Mouse (Mus musculus): ENCODE measurements around the gene Dad1.
A peak's percentile ranks its signal among the peaks of the same experiment; 100 is the strongest.
"Not testable (repeated sequence)": the region's sequence is repeated elsewhere in the genome, so short reads cannot be mapped to it uniquely, and the experiment has no call there.

Gene Dad1

GRCm38 (mm10) chr14:54244183-54244582 lies 9.7 kb downstream of the Dad1 start:
- DNase-seq = no peak

GRCm38 (mm10) chr14:54240542-54240941 lies 13.4 kb downstream of the Dad1 start:
- no peak for DNase-seq

DNA sequence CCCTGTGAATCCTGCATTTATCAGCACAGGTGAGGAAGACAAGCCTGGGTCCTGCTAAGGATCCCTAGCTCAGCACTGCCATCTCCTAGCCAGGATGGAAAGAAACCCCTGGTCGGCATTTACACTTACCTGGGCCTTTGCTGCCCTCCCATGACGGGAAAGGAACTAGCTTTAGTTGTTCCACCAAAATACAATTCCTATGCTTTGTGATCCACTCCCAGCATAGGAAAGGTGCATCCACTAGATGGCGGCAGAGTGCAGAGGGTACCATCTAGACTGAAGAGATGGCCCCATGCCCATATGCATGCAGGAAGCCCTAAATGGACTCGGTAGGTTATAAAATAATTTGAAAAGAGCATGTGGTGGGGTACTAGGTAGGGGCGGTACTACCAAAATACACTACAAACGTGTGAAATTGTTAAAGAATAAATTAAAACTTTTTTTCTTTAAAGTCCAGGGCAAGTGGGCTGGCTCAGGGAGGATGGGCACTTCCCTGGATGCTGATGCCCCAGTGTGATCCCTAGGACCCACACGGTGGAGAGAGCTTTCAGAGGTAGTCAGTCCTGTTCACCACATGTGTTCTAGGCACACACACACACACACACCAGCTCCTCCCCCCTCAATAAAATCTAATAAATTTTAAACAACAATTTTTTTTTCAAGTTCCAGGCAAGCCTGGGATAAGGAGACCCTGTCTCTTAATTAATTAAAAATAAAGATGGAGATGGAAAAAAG lies 14.7 kb downstream of the Dad1 start:
- DNase-seq = peak; percentile 97

DNA sequence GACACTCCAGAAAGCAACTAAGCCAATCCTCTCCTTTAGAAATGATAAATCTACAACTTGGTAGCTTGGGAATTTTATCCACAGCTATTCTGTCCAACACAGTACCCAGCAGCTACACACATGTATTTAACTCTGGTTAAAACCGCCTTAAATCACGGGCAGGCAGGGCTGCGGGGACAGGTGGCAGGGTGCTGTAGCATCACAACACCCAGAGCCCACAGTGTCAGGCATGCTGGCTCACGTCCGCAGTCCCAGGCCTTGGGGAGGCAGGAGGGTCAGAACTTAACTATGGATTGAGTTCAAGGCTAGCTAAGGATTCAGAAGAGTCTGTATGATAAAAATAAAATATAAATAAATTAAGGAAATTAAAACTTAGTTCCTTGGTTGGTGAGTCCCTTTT lies 17.0 kb downstream of the Dad1 start:
- peak; percentile 64 for DNase-seq

- DNase-seq = no peak
These were observed 17.9 kb downstream of the Dad1 start for GRCm38 (mm10) chr14:54235825-54236540.

DNA sequence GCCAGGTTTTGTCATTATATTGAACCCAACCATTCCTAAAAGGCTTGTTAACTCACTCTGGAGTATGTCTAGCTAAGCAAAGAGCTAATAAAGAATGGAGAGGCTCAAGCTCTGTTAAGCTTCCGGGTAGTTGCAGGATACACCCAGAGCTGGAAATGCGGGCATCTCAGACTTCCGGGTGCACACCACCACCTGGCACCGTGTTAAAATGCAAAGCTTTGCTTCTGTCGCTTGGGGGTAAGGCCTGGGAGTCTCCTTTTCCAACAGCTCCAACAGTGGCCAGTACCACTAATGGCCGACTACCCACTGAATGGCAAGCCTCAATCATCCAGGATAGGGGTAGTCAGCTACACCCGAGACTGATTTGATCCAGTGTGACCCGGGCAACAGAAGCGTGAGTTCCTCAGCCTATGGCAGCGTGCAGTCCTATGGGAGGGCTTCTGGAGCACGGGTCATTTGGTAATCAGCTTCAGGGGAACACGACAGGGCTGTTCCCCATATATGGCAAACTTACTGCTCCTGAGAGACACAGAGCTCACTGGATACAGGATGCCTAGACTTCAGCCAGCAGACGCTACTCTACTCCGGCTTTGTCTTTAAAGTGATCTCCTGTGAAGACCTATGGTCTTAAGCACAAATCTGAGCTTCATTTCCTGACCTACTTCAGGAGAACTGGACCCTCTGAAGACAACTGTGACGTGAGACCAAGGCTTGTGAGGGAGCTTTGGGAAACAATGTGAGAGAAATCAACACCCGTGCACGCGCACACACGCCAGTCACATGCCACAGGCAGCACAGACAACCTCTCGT lies 19.5 kb downstream of the Dad1 start:
- DNase-seq = peak; percentile 29

DNA sequence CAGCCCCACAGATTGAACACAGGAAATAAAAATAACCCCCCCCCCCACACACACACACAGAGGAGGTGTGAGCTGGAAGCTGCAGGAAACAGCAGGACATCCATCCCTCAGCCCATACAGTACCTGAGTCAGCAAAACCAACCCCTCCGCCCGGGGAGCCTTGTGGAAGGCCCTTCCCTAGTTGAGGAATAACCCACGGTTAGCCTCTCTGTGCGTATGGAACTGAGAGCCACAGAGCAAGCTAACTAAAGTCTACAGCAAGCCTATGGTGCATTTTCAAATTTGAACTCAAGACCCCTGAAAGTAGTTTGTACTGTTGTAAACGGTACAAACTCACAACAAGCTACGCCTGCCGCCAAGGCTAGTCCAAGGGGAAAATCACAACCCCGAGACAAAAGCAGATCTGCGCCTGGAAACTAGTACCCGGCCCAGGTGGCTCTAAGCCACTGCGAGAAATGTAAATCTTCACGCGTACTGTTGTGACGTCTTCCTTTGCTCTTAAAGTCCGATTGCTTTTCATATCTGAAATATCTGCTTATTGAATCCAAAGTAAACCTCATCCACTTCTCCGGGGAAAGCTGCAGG lies 20.3 kb downstream of the Dad1 start:
- no peak for DNase-seq

- peak; percentile 88 for DNase-seq
These were observed 20.9 kb downstream of the Dad1 start for GRCm38 (mm10) chr14:54232811-54233558.

- DNase-seq = peak; percentile 15
These were observed 21.8 kb downstream of the Dad1 start for GRCm38 (mm10) chr14:54232143-54232542.

DNA sequence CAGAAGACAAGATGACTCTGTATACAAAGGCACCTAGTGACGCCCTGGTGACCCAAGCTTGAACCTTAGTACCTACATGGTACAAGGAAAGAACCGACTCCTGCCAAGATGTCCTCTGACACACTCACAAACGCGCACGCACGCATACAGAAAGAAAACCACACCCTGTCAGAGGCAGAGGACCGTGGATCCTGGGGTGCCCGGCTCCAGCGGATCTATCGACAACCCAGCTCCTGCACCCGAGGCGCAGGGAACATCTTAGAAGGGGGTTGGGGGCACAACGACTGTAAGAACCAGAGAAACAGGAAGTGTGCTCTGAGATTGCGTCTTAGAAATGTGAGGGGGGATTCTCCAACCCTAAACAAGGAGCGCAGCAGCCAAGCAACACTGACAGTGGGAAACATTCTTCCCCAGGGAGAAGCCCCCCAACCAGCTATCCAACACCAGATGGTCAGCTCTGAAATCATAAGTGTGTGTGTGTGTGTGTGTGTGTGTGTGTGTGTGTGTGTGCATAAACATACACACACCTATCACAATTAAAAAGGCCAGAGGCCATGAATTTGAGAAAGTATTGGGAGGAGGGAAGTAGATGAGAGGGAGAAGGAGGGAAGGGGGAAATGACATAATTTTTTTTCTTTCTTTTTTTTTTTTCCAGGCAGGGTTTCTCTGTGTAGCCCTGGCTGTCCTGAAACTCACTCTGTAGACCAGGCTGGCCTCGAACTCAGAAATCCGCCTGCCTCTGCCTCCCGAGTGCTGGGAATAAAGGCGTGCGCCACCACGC lies 22.5 kb downstream of the Dad1 start:
- DNase-seq = peak; percentile 72

GRCm38 (mm10) chr14:54230638-54231150 lies 23.2 kb downstream of the Dad1 start:
- peak; percentile 27 for DNase-seq

DNA sequence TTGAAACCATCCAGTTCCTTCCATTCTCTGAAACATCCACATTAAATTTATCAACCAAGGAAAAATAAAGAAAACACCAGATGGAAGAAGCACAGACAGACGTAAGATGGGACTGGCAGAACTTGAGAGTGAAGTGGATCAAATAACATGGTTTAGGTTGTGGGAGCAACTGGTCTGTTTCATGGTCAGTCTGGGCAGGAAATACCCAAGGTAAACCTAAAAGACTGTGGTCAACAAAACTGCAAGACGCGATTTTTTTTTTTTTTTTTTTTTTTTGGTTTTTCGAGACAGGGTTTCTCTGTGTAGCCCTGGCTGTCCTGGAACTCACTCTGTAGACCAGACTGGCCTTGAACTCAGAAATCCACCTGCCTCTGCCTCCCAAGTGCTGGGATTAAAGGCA lies 24.1 kb downstream of the Dad1 start:
- DNase-seq = not testable (repeated sequence)

- DNase-seq = peak; percentile 79
These were observed 24.8 kb downstream of the Dad1 start for GRCm38 (mm10) chr14:54228933-54229713.

DNA sequence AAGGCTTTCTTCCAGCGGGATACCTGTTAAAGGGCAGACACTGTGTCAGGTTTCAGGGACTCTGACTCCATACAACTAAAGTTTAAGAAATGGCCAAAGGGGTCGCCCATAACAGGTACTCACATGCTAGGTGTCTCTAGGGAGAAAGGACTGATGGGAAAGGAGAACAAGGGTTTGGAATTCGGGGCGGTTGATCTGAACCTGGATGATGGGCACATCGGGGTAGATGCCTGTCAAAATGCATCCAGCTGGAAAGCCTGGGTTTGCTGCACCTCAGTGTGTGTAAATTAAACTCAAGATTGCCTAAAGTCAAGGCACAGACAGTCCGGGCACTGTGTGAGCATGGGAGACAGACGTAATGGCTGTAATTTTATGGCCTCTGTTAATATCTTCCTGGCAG lies 25.4 kb downstream of the Dad1 start:
- peak; percentile 61 for DNase-seq

DNA sequence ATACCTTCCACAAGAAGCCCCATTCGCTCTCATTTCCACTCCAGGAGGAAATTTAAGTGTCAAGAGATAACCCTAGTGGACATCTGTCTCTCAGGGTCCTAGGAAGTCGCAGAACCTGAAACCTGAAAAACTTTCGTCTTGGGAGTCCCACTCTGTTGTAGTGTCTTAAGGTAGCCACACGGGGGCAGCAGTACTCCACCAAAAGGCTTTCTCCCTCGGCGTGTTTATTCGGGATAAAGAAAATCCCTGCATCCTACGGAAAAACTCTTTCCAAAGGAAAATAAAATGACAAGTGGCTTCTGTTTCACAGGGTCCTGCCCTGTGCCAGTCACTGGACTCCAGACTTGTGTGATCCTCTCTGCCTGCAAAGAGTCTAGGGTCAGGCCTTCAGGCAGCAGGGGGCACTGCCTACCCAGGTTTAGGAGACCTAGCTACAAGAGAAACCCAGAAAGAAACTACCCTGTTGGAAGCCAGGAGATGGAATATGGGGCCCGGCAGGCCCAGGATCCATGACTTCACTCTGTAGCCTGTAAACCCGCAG lies 25.9 kb downstream of the Dad1 start:
- DNase-seq = peak; percentile 91

DNA sequence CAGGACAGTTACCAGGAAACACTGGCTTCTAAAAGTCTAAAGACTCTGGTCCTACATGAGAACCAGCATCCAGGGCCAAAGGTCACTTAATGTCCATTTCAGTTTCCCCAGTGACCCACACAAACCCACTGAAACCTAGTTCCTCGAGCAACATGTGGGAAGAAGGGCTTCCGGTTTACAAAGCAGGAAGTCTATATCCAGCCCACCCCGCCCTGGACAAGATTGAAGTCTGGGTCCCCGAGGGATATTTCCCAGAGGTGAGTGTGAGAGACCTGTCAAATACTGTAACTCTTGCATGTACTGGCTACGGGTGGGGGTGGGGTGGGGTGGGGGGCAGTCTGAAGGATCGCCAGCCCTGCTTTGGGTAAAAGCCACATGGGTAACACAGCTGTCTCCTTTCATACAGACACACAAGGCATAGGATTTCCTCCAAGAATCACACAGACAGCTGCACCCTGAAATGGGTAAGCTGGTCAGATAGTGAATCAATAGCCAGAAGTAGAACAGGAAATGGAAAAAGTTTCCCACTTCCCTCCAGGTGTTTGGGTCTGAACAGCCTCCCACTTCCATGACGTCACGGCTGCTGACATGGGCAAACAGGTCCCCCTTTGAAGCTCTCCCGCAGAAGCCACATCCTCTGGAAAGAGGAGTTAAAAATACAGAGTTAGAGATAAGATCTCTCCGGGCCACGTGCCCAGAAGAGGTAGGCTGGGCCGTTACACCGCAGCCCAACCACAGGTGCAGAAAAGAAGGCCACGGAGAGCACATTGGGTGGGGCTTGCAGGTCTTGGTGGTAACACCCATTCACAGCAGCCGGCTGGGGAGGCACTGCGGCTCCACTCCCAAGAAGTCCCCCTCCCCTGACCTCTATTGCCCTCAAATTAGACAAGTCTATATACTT lies 26.7 kb downstream of the Dad1 start:
- DNase-seq = peak; percentile 97

- DNase-seq = peak; percentile 44
These were observed 28.2 kb downstream of the Dad1 start for GRCm38 (mm10) chr14:54225725-54226124.

DNA sequence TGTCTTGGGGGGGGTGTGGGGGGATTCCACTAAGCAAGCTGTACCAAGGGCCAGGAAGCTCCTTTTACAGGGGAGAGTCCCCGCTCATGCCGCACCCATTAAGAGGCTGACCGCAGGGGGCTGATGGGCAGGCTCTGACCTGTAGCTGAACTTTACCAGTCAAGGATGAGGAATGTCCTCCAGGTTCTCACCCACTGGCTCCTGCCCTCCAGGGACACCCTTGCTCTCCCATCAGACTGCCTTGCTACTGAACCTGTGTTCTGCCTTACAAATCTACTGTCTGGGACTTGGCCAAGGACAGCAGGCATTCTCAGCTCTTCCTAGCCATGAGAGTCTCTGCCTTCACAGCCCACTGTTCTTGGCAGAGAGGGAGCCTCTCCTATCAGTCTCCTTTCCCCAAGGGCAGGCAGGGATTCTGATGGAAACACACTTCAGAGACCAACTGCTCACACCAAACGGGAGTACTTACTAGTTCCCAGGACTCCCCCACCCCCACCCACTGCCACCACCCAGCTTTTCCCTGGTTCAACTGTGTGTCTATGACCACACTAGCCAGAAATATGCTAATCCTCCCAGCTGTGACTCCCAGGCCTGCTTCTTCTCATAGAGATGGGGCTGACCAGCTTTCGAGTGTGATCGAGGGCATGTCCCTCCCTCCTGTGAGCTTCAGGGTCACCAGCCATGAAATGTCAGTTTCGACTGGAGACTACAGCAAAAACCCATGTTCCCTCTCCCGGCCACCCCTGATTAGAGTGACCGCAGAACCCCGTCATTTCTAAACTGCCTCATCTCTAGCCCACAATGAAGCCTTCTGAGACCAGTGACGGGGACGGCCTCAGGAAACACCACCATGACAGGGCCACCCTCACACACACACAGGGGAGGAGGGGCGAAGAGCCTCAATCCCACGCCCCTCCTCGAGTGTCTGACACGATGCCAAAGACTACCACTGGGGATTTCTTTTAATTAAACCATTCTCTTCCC lies 29.1 kb downstream of the Dad1 start:
- DNase-seq = peak; percentile 73
